Mouse (Mus musculus): Measurements from ENCODE around the gene Prdm16.
A peak's percentile ranks its signal among the peaks of the same experiment; 100 is the strongest.

The Prdm16 gene

DNA sequence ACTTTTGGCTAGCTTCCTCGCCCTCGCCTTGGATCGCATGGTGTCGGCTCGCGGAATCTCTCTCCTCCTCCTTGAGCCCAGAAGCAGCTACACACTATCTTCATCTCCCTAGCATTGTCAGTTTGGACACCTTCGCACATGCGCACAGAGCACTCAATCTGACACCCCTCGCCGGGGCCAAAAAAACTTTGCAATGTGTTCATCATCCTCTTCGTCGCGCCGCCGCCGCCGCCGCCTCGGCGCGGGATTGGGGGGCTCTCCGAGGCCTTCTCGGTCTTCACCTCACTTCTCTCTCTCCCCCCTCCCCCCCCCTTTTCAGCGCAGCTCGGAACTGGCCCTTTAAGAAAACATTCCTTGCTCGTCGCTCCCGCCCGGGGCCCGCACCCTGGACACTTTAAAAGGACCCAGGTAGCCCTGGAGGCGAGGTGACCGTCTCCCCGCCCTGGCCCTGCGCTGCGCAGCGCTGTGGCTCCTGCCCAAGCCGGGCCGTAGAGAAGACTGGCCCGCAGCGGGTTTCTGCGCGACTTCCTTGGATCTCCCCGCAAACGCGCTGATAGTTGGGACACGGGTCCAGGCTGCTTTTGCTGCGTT lies at the start of gene Prdm16:
Prdm16 (minus strand) TSS at position 153 of the 591 bp plus-strand sequence.
- peak; percentile 89 for DNase-seq (ENCODE audit: low read depth, low spot score)

DNA sequence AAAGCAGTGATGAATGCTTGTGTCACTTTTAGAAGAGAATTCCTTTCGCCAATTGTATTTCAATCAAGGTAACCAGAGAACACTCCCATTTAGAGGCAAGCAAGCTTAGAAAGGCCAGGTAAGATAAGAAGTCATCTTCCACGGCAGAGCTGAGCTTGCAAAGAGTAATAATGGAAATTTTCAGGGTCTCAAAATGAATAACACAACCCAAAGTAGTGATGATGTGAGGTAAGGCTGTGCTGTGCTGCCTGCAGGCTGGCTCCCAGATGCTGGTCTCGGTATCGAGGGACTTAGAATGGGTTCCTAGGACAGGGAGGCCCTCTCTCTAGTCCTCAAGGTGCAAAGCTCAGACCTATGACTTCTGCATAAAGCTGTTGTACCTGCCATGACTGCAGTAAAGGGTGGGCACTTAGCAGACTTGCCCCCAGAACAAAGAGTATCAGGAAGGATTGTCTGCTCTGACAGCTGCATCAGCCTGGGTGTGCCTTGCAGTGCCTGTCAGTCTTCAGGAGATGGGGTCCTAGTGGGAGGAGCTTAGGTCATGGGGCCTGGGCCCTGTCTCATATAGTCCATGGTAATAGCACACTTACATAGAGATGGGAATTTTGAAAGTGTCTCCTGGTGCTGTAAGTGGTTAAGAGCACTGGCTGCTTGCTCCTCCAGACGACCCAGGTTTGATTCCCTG lies 46.5 kb upstream of the Prdm16 start:
- peak; percentile 52 for DNase-seq (ENCODE audit: low read depth, low spot score)

DNA sequence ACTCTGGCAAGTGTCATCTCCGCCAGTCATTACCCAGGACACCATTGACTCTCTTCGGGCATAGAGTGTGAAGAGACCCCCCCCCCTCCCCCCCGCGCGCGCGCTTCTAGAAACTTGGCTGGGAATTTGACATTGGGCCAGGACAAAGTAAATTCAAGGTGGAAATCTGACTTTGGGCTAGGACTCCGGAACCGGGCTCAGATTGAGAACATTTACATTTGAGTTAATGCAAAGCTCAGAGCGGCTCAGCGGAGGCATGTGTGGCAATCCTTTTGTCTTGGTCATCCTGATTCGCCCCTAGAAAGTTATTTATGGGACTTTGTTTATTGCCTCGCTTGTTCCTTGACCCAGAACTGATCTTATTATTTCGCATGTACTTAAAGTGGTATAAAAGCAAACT lies 45.6 kb upstream of the Prdm16 start:
- DNase-seq (ENCODE audit: low read depth, low spot score), result peak; percentile 91

DNA sequence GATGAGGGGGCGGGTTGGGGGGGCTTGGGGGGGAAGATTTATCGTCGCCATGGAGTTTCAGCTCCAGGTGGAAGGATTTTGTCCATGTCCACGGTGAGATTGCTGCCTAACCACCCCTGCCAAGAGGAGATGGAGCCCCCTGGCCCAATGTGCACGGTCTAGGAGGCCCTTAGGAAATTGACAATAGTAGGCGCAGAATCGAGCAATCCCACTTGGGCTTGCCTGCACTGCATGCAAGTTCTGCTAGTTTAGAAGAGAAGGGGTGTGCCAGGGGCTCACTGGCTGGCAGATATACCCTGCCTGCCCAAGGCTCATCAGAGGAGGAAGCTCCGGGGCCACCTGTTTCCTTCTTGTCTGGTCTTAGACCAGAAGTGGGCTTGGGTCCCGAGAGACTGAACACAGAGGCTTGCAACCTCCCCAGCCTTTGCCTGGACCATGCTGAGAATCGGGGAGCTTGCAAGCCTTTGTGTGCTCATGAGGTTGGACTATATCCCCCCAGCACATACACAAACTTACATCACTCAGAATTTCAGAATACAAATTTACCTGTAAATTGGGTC lies 38.8 kb upstream of the Prdm16 start:
- no peak for DNase-seq (ENCODE audit: low read depth, low spot score)

DNA sequence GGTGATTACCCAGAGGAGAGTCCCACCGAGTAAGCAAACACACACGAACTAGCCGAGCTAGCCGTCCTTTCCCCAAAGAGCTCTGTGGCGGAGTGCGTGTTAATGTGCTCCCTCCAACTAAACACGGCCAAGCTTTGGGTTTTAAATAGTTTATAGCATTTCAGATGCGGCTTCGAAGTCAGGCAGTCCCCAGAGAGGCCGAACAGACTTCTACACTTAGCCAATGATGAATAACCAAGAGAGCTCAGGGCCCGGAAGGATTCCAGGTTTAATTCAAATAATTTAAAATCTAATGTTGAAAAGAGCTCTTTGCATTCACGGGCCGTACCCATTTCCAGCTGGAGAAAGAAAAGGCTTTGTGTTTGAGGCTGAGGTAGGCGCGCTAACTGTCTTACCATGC lies 38.3 kb upstream of the Prdm16 start:
- DNase-seq (ENCODE audit: low read depth, low spot score), result no peak

DNA sequence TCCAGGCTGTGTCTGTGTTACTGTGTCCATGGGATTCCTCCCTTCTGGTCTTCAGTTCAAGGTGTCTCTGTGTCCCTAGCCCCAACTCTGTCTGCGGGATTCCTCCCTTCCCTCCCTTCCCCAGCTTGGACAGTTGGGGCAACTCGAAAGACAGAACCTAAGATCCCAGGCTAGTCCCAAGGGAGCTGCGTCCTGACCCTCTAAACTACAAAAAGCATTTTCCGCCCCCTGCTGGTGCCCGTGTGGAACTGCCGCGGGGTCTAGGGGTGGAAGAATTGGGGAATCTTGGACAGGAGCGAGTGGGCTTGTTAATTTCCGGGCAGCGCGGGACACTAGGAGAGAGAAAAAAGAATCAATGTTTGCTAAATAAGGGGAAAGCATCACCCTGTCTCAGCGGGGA lies 37.9 kb upstream of the Prdm16 start:
- peak; percentile 85 for DNase-seq (ENCODE audit: low read depth, low spot score)

DNA sequence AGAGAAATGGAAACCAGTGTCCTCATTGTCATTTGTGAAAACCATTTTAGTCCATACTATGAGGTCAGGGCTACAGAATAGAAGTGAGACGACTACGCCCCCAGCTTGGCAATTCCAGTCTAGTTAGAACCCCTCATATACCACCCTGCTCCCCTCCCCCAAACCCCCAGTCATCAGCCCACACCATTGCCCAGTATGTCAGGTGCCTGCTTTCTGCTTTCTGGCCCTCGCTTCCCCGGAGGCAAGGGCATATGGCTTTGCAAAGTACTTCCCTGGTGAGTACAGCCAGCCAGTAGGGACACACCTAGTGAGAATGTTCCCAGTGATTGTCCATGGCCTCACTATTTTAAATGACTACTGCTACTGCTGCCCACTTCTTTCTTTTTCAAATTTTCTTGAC lies 37.3 kb upstream of the Prdm16 start:
- DNase-seq (ENCODE audit: low read depth, low spot score), result peak; percentile 77

DNA sequence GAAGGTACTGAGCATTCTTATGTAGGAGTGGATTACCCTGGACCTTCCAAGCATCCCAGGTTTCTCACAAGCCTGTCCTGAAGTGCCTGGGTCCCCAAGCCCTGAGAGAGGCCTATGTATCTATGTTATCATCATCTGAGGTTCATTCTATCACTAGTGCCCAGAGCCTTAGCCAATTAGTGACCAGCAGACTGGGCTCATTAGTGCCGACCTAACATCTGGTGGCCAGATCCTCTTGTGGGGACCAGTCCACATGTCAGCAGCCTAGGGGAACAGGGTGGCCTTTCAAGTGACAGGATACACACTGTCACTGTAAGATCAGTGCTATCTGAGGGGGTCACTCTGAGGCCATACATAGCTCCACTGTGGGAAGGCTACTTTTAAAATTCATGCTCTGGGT lies 35.4 kb upstream of the Prdm16 start:
- DNase-seq (ENCODE audit: low read depth, low spot score), result no peak

DNA sequence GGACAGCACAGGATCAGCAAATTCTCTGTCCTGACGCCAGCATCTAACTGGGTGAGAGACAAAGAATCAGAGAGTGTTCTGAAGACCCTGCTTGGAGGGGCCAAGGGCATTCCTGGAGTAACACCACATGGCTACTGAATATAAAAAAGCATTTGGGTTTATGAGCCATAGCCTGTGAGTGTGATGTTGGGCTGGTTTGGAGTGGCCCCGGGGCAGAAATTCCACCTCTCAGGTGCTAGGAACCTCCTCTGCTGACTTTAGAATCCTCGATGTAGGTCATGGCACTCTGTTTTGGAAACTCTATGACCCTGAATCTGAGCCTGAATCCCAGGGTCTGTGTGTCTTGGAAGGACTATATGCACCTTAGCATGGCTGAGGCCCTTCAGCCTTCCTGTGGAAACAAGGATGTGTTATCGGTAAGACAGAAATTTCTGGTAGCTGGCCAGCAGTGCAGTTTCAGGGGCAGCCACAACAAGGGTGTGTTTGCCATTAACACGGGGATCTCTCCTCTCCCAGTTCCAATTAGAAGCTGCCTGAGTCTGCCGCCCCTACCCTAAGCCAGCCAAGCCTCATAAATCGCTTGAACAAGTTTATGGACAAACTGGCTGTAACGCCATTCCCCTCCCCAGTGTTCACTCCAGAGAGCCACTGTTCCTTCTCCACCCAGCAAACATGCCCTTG lies 34.7 kb upstream of the Prdm16 start:
- DNase-seq (ENCODE audit: low read depth, low spot score), result no peak

DNA sequence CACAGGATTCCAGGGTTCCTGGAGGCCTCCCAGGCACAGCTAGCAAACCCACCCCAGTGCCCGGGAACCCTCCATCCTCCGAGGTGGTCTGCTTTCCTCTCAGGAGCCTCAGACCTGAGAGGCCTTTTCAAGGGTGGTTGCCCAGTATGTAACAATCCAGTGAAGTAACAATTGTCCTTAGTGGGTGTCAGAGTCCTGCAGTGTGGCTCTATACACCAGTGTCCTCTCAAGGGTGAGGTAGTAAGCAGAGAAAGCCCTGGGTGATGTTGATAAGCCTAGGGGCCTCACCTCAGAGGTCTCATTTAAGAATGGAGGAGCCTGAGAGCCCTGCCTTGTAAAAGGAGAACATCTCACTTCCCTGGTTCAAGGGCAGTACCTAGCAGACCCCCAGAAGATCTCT lies 31.1 kb upstream of the Prdm16 start, which contains the start of gene Actrt2:
Actrt2 (minus strand) TSS at position 101 of the 400 bp plus-strand sequence.
- DNase-seq (ENCODE audit: low read depth, low spot score), result no peak

DNA sequence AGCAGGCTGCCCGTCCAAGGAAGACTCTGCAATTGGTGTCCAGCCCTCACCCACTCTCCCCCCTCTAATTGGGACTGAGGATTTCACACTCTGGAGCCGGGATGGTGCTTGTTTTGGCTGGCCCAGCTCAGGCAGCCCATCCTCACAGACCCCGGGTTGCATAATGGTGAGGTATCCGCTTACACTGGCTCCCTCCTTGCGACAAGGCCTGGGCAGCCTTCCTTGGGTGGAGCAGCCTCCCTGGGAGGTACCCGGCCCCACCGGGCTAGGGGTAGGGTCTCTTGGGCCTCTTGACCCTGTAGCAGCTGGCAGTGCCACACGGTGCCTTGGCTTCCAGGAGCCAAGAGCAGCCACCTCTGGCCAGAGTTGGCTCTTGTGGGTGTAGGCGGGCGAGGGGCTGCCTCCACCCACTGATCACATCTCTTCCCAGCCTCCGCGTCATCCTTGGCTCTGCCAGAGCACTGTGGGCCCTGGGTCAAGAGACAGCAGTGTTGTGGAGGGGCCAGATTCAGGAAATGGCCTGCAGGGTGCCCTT lies 26.1 kb upstream of the Prdm16 start:
- DNase-seq (ENCODE audit: low read depth, low spot score), result no peak

DNA sequence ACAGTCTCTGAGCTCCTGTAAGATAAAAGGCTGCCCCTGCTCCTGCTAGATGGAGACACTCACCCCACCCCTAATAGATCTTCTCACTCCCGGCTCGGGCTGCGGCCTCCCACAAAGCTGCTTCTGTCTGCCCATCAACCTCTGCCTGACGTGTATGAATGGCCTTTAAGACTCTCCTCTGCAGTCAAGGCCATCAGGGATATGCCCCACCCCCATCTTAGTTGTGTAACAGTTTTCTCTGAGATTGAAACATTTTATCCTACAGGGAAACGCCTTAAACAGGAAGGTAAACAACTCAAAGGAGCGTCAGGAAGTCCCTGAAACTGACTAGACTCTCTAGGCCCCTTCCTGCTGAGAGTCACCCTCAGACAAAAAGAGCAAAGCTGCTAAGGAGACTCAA lies 24.6 kb upstream of the Prdm16 start:
- peak; percentile 74 for DNase-seq (ENCODE audit: low read depth, low spot score)

DNA sequence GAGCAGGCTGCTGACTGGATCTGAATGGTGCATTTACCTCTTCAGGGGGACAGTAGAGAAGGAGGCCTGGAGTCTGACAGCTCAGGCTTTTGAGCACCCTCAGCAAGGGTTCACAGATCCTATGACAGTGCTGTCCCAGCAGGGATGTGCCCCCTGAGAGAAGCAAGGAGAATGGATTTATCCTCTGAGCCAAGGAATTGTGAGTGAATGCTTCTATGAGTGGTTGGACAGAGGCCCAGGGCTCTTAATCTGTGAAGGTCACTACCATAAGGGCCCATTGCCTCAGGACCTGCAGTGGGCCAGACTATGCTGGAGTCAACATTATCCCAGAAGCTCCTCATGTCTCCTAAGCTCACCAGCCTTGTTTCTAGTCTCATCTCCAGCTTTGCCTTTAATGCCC lies 23.4 kb upstream of the Prdm16 start:
- DNase-seq (ENCODE audit: low read depth, low spot score), result no peak

DNA sequence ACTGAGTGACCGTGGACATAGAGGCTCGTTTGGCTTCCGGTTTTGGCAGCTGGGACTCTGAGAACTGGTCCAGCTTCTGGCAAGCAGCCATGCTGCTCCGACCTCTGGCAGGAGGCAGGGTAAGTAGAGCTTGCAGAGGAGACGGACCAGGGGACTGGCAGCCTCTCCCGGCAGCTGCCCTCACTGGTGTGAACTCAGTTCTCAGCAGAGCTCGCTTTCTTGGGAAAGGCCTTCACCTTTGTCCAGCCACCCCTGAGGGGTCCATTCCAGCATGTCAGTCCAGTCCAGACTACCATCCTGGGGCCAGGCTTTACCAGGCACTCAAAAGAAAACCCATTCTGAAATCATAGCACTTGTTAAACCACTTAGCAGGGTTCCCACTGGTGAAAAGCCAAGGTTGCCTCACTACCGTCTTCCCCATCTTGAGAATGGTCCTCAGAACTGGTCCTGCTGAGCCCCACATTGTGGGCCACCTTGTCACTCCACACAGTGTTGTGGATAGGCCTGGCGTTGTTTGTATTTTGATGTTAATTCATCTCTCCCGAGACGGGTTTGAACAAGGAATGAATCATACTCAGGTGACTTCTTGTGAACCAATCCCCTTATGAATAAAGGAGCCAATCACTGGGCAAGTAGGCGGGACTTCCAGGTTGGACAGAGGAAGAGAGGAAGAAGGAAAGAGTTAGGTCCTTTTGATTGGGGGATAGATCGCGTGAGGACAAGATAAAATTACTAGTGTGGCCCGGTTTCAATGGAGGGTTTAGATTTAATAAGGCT lies 18.6 kb upstream of the Prdm16 start:
- peak; percentile 86 for DNase-seq (ENCODE audit: low read depth, low spot score)

DNA sequence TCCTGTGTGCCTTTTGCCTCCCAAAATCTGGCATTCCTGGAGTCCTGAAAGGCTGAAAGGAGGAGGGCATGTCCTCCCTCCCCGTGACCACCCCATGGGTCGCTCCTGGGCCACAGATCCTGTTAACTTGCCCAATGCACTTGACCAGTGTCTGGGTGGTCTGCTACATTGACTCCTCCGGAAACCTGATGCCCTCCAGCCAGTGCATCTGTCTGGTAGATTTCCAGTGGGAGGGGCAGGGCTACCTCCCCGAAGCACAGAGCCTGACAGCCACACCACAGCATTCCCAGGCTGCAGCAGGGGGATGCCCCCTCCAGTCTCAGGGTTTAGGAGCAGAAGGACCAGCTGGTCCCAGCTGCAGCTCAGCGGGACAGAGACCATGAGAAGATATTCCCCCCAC lies 15.8 kb upstream of the Prdm16 start:
- peak; percentile 25 for DNase-seq (ENCODE audit: low read depth, low spot score)

DNA sequence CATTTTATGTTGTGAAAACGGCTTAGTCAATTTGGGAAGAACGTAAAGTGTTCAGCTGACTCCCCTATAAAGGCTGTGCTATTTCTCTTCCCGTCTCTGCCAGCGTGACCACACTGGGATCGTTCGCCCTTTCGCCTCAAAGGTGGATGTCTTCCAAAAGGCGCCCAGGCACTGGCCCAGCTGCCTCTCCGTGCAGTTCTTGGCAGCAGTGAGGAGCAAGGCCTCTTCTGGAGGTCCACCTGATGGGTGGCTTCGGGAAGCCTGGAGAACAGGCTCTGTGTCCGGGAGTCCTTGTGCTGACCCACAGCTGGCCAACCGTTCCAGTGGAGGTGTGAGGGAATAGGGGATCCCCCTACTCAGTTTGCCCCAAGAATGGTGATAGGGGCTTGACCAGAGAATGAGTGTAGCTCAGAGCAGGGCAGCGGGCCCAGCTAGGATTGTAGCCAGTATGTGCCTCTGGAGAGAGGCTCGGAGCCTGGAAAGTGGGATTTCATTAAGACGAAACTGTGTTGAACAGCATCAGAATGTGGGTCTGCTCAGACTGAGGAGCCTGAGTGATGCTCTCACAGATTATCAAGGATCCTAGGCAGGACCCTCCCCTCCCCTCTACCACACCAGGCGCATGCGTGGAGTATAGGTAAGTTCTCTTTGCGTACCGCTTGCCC lies 12.5 kb upstream of the Prdm16 start:
- DNase-seq (ENCODE audit: low read depth, low spot score), result no peak

DNA sequence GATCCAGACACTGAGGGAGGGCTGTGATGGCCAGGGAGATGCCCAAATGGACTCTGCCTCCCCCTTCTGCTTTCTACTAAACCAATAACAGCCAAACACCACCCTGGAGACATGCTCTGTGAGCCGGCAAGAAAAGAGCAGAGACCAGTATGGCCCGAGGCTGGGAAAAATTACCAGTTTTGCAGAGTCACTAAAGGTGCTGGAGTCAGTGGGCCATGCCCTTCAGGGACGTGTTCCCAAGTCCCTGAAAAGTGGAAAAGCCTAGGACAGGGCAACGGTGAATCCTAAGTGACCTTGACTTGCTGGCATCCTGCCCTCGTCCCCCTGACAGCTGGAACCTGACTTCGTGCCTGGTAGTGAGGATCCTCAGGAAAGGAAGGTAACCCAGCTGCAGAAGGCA lies 5.8 kb upstream of the Prdm16 start:
- DNase-seq (ENCODE audit: low read depth, low spot score), result no peak

DNA sequence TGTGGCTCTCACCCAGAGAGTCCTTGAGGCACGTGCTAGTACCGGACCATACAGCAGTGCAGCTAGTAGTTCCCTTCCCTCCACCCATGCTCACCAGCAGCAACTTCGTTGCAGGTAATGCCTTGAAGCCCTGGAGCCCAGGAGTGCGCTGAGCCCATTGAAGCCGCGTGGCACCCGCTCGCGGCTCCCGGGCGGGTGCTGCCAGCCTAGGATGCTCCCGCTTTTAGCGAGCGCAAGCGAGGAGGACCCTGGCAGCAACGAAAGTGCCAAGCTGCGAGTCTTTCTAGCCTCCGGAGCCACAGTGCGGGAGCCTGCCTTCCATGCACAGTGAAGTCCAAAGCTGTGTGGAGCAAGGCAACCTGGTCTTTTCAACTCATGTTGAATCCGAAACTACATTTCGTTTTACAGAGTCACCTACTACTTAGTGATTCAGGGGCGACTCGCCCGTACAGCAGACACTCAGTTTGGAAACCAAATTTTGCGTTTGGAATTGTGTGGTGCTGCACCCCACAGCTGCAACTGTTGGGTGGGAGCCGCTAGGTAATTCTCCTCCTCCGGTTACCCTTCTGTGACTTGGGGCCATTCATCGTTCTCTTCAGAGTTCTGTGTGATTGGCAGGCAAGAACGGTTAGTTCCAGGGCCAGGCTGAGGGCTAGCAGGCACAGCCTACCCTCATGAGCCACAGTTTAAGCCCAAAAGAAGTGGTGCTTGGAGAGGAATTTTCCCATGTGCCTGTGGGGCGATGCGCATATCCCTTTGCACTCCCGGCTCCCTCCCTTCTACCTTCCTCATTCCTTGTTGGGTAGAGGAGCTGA lies 4.8 kb upstream of the Prdm16 start:
- DNase-seq (ENCODE audit: low read depth, low spot score), result peak; percentile 64

DNA sequence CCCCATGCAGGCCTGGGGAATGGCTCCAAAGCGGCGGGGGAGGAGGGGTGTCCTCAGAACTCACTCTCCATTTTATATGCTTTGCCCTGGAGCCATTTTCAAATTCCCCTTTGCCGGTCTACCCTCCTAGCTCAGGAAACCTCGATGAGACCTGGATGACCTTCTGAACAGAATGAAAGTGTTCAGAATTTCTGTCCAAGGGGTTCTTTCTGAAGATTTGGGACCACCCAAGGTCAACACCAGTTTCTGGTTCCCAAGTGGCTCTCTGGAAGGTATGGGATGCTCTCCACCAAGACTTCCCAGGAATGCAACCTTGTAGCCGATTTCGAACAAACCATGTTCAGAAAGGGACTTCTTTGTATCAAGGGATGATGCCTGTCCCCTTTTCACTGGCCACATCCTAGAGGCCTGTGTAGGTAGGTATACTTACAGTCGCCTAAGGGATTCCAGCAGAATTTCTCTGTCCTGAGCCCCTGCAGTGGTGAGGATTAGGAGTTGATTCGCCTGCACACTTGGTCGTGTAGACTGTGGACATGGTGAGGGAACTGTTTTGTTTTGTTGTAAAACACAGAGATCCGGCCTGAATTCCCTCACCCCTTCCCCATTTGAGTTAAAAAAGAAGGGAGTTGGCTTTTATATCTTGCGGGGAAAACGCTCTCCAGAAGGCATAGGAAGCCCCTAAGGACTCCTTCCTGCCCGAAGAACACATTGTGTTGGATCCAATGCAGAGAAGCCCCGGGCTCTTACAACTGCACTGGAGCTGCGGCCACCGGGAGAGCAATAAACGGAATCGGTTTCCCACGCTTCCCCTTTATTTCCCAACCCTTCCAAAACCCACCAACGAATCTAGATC lies 4.0 kb upstream of the Prdm16 start:
- no peak for DNase-seq (ENCODE audit: low read depth, low spot score)
